Mouse (Mus musculus): ENCODE data around the gene Erc2. TPM values are rescaled to one million over a fixed set of nuclear protein-coding genes. Genes with fewer than 3 reads are reported as not detected.

The Erc2 gene
- polyA plus RNA-seq, 1 experiment from 2014 or later: 2.4 TPM

DNA sequence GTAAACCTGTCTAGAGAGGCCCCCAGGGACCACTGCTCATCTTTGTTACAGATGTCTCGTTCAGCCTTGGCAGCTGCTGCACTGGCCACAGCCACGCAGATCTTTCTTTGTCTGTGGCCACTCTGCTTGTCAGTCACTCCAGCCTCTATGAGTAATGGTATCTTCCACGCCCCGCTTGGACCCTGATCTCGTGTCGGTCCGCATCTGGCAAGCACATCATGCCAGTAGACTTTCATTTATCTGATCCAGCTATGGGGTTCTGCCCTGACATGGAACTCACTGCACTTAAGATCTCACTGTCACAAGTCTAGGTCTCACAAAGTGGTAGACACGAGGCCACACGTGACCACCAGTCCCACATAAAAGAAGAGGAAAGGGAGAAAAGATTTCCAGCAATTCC lies 777.7 kb downstream of the Erc2 start:
- no peak overlapping the region for H3K4me3 ChIP-seq
- H3K9ac ChIP-seq: no peak overlapping the region
- H3K4me2 ChIP-seq: no peak overlapping the region
- peaks cover under 1% of the 10 kb centered on the region for H3K4me1 ChIP-seq
- H3K9me3 ChIP-seq: no peaks in the 10 kb centered on the region
- H3K27me3 ChIP-seq (replicated peaks): no peaks in the 10 kb centered on the region
- H3K36me3 ChIP-seq: no peaks in the 10 kb centered on the region
- H3K27ac ChIP-seq (replicated peaks): no peak overlapping the region
- WGBS: 81% methylated on average over 9 of the region's 9 CpGs
- ATAC-seq (ENCODE audit: extremely low read depth, insufficient number of reproducible peaks, low FRiP score, low TSS enrichment): no peak

DNA sequence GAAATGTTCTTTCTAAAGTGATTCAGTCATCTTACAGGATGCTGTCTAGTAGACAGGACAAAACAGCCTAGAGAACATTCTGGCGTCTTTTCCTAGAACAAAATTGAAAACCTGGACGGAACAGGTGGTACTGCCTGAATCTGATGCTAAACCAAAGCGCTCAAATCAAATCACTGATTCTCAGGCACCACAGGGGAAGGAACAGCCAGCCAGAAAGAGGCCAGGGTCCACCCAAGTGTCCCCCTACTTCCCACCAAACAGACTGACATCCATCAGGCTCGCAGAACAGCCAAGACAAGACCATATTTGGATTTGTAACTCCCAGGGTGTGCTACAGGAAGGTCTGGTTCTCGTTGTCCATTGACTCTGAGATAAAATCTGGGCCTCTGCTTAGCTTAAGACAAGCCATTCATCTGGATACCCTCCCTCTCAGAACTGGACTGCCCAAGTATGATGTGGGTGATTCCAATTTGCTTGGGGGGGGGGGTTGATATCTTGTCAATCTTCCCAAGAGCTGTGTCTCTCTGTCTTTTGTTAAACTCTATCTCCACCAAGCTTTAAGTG lies 783.1 kb downstream of the Erc2 start:
- Histone ChIP-seq H3K9me3 (no peaks in the 10 kb centered on the region), H3K4me2 (no peak overlapping the region), H3K4me1 (peaks cover 14% of the 10 kb centered on the region), H3K9ac (no peak overlapping the region), H3K4me3 (no peak overlapping the region), H3K27ac (replicated peaks) (no peak overlapping the region), H3K27me3 (replicated peaks) (no peaks in the 10 kb centered on the region), H3K36me3 (no peaks in the 10 kb centered on the region)
- WGBS: 55% methylated on average over 5 of the region's 5 CpGs
- ATAC-seq (ENCODE audit: extremely low read depth, insufficient number of reproducible peaks, low FRiP score, low TSS enrichment): no peak

DNA sequence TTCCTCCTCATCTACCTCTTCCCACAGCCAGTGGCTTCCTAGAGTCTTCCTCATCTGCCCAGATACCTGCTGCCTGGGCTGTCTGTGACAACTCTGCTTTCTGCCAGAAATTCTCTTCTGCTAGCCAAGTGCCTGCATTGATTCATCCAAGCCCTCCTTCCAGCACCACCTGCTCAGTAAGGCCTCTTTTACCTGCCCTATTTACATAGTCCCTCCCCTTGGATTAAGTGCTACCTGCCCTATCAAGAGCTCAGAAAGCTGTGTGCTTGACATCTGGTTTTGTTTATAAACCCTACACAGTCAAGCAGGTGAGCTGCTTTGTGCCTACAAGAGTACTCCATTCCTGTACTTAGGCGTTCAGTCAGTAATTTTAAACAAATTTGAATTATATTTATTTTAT lies 787.2 kb downstream of the Erc2 start:
- H3K4me3 ChIP-seq: no peak overlapping the region
- no peak overlapping the region for H3K9ac ChIP-seq
- 86% methylated on average over 1 of the region's 1 CpGs for WGBS
- H3K27ac ChIP-seq (replicated peaks): no peak overlapping the region
- 0 out of 2 replicates have a peak, but pooled peaks cover under 1% of the 10 kb centered on the region for H3K27me3 ChIP-seq (replicated peaks)
- H3K9me3 ChIP-seq: no peaks in the 10 kb centered on the region
- H3K36me3 ChIP-seq: no peaks in the 10 kb centered on the region
- no peak for ATAC-seq (ENCODE audit: extremely low read depth, insufficient number of reproducible peaks, low FRiP score, low TSS enrichment)
- H3K4me2 ChIP-seq: no peak overlapping the region
- peaks cover 40% of the 10 kb centered on the region for H3K4me1 ChIP-seq

DNA sequence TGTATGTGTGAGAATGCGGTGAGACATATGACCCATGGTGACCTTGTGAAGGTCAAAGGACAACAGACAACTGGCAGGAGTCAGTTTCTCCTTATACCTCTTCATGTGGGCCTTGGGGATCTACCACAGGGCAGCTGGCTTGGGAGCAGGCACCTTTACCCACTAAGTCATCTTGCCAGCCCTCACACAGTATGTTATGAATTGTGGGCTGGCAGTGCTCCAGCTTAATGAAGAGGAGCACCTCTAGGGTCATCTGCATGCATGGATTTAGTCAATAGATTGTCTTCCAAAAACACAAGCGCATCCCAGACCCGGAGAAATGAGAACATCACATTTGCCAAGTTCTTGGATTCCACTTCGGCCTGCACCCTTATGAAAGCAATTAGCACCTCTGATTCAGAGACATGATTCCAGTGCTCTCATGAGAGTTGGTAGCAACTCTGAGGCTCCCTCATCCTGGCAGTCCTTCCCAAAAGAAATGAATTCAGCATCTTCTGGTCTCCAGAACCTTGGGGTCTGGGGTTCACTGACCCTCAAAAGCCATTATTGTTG lies 787.6 kb downstream of the Erc2 start:
- H3K4me3 ChIP-seq: no peak overlapping the region
- H3K9ac ChIP-seq: no peak overlapping the region
- 81% methylated on average over 4 of the region's 4 CpGs for WGBS
- H3K9me3 ChIP-seq: no peaks in the 10 kb centered on the region
- H3K4me2 ChIP-seq: no peak overlapping the region
- no peak overlapping the region for H3K27ac ChIP-seq (replicated peaks)
- peaks cover 41% of the 10 kb centered on the region for H3K4me1 ChIP-seq
- ATAC-seq (ENCODE audit: extremely low read depth, insufficient number of reproducible peaks, low FRiP score, low TSS enrichment): no peak
- no peaks in the 10 kb centered on the region for H3K36me3 ChIP-seq
- peaks cover 5% of the 10 kb centered on the region; the same call in 1 of the 2 replicates for H3K27me3 ChIP-seq (replicated peaks)

DNA sequence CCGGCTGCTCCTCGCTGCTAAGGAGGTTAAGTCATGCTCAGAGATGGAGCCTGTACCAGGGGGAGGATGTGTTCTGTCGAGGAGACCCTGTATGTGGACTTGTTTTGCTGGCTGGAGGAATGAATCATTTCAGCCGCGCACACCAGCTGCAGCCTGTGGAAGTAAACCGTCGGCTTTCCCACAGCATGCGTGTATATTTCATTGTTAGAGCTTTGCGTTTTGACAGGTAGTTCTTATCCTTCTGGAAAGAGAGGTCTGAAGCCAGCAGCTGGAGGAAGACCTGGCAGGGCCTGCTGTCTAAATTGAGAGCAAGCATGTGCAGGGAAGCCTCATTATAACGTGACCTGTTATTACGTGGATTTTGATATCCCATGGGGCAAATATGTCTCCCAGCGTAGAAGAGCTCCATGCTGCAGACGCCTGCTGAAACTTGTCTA lies 788.6 kb downstream of the Erc2 start:
- Histone ChIP-seq H3K9me3 (no peaks in the 10 kb centered on the region), H3K27me3 (replicated peaks) (peaks cover 5% of the 10 kb centered on the region; the same call in 1 of the 2 replicates), H3K4me3 (no peak overlapping the region), H3K4me1 (peaks cover 41% of the 10 kb centered on the region), H3K27ac (replicated peaks) (no peak overlapping the region), H3K36me3 (no peaks in the 10 kb centered on the region), H3K9ac (no peak overlapping the region), H3K4me2 (no peak overlapping the region)
- WGBS: 59% methylated on average over 13 of the region's 13 CpGs
- no peak for ATAC-seq (ENCODE audit: extremely low read depth, insufficient number of reproducible peaks, low FRiP score, low TSS enrichment)

DNA sequence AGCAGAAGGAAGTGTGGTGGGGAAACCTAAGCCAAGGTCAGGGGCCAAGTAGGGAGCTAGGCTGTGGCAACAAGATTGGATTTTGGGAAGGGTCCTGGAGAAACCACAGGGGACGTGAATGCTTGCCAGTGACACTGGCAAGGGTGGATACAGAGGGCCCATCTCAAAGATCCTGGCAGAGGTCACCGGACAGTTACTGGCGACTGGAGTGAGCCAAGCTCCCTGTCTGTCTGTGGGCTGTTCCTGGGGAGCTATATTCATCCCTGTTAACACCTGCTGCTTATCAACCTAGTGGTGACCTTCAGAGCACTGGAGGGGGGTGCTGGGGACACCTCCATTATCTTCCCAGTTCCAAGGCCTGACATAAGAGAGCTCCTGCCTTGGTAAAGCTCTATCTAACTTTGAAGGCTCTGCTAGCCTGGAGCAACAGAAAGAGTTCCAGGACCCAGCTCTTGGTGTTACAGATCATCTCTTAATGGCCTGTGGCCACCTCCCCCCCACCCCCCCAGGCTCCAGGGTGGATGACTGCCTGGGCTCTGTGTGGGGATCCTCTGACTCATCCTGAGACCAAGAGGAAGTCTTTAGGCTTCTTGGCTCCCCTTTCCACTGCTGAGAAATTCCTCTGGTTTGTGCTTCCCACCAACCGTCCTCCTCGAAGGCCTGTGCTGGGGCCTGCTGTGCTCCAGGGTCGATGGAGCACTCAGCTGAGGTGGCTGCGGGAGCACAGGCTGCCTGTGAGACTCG lies 790.2 kb downstream of the Erc2 start:
- Histone ChIP-seq H3K4me2 (no peak overlapping the region), H3K27ac (replicated peaks) (peak overlapping the region; percentile 39; the same call in 1 of the 2 replicates), H3K4me1 (peaks cover 55% of the 10 kb centered on the region), H3K4me3 (no peak overlapping the region), H3K27me3 (replicated peaks) (peaks cover 5% of the 10 kb centered on the region; the same call in 1 of the 2 replicates), H3K9ac (no peak overlapping the region), H3K9me3 (no peaks in the 10 kb centered on the region), H3K36me3 (no peaks in the 10 kb centered on the region)
- WGBS: 38% methylated on average over 8 of the region's 8 CpGs
- no peak; the same call in 1 of the 2 replicates for ATAC-seq (ENCODE audit: extremely low read depth, insufficient number of reproducible peaks, low FRiP score, low TSS enrichment)

DNA sequence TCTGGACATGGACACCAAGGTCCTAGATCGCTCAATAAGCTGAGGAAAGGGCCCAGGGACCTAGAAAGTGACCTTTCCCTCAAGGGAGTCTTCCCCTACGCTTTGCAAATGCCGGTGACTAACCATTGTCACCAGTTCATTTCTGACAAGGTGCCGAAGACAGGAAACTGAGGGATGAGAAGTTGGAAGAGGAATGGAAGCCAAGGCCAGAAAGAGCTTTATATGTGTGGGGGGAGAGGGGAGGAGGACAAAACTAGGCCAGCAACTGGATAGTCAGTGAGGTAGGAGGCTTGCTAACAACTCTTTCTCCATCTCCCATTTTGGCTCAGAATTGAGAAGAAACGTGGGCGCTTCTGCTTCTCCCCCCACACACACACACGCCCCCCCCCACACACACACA lies 791.3 kb downstream of the Erc2 start:
- Histone ChIP-seq H3K9me3 (no peaks in the 10 kb centered on the region), H3K9ac (no peak overlapping the region), H3K4me2 (no peak overlapping the region), H3K36me3 (no peaks in the 10 kb centered on the region), H3K4me3 (no peak overlapping the region), H3K27me3 (replicated peaks) (peaks cover 5% of the 10 kb centered on the region; the same call in 1 of the 2 replicates), H3K27ac (replicated peaks) (no peak overlapping the region), H3K4me1 (peaks cover 66% of the 10 kb centered on the region)
- ATAC-seq (ENCODE audit: extremely low read depth, insufficient number of reproducible peaks, low FRiP score, low TSS enrichment): no peak
- WGBS: 73% methylated on average over 7 of the region's 7 CpGs

DNA sequence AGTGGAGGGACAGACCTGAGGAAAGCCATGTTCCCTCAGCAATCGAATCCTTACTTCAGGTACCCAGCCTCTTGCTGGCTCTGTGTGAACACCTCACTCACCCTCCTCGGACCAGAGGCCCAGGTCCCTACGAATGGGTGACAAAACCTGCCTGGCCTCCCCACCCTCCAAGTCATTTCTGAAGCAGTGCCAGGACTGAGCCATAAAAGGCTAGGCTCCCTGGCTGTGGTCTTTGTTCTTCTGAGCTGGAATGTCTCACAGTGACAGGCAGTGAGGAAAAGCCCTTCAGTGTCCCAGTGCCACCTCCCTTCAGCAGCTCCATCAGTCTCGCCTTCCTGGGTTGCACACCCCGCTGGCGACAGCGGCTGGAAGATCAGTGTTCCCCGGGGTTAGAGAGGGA lies 794.8 kb downstream of the Erc2 start:
- H3K36me3 ChIP-seq: no peaks in the 10 kb centered on the region
- WGBS: 8% methylated on average over 8 of the region's 8 CpGs
- H3K4me3 ChIP-seq: no peak overlapping the region
- H3K4me1 ChIP-seq: peaks cover 65% of the 10 kb centered on the region
- peak overlapping the region; percentile 86 for H3K27ac ChIP-seq (replicated peaks)
- peaks cover 8% of the 10 kb centered on the region; the same call in 1 of the 2 replicates for H3K27me3 ChIP-seq (replicated peaks)
- H3K9ac ChIP-seq: peak overlapping the region; percentile 6; the same call in 1 of the 2 replicates
- no peaks in the 10 kb centered on the region for H3K9me3 ChIP-seq
- ATAC-seq (ENCODE audit: extremely low read depth, insufficient number of reproducible peaks, low FRiP score, low TSS enrichment): peak; percentile 72; the same call in 1 of the 2 replicates
- no peak overlapping the region for H3K4me2 ChIP-seq

DNA sequence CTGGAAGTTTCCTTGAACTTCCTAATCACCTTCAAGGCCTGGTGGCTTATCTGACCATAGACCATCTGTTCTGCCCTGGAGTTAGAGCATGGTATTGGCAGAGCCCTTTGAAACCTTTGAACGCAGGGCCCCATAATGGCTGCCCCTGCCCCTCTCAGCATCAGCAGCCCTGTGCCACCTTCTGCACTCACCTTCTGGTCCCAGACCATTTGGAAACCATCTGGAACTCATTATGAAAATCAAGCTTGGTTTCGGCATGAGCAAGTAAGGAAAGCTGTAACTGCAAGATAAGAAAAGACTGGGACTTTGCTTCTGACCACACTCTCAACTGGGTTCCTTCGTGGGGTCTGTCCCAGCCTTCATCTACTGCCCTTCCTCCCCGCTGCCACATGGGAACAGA lies 796.3 kb downstream of the Erc2 start:
- Histone ChIP-seq H3K27me3 (replicated peaks) (peaks cover 8% of the 10 kb centered on the region; the same call in 1 of the 2 replicates), H3K36me3 (no peaks in the 10 kb centered on the region), H3K9me3 (no peaks in the 10 kb centered on the region), H3K4me1 (peaks cover 56% of the 10 kb centered on the region), H3K4me2 (no peak overlapping the region), H3K4me3 (no peak overlapping the region), H3K9ac (no peak overlapping the region), H3K27ac (replicated peaks) (no peak overlapping the region)
- no peak for ATAC-seq (ENCODE audit: extremely low read depth, insufficient number of reproducible peaks, low FRiP score, low TSS enrichment)
- 53% methylated on average over 4 of the region's 4 CpGs for WGBS

DNA sequence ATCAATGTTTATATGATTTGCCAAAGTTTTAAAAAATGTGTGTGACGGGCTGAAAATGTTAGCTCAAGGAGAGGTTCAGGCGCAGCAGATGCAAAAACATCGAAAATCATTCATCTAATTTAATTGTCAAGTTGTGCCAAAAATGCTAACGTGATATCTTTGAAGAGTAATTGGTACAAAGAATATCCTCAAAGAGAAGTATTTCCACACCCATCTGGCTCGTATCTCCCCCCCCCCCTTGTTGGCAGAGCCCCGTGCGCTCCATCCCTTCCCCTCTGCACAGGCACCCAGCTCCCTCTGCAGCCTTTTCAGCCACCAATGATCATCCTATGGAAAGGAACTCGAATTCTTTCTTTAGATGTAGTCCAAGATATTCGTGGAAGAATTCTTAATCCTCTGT lies 797.0 kb downstream of the Erc2 start:
- H3K4me2 ChIP-seq: no peak overlapping the region
- no peak overlapping the region for H3K4me3 ChIP-seq
- H3K9ac ChIP-seq: no peak overlapping the region
- peaks cover 8% of the 10 kb centered on the region; the same call in 1 of the 2 replicates for H3K27me3 ChIP-seq (replicated peaks)
- 71% methylated on average over 9 of the region's 9 CpGs for WGBS
- H3K27ac ChIP-seq (replicated peaks): no peak overlapping the region
- H3K4me1 ChIP-seq: peaks cover 55% of the 10 kb centered on the region
- no peaks in the 10 kb centered on the region for H3K9me3 ChIP-seq
- no peak for ATAC-seq (ENCODE audit: extremely low read depth, insufficient number of reproducible peaks, low FRiP score, low TSS enrichment)
- H3K36me3 ChIP-seq: no peaks in the 10 kb centered on the region

DNA sequence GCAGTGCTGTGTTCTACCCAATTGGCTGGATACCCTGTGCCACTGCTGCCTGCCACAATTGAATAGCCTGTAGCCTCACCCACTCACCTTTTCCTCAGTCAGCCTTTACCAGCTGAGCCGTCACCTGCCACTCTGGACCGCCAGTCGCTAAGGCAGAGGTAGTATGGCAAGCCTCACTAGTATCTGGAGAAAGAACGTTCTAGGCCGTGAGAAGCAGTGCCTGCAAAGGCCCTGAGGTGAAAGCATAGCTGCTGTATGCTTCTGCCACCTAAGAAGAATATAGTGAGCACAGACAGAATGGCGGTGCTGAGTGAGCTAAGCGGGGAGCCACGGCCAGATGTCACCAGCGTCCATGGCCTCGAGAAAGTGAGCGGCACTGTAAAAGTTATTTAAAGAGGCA lies 798.4 kb downstream of the Erc2 start:
- no peak overlapping the region for H3K4me3 ChIP-seq

More for the DNA sequence above, 798.4 kb downstream of the Erc2 start:
- no peaks in the 10 kb centered on the region for H3K36me3 ChIP-seq
- no peak overlapping the region for H3K4me2 ChIP-seq
- peaks cover 47% of the 10 kb centered on the region for H3K4me1 ChIP-seq
- WGBS: 68% methylated on average over 11 of the region's 11 CpGs
- 0 out of 2 replicates have a peak overlapping the region, but pooled peaks have one; percentile 10 for H3K9ac ChIP-seq
- peaks cover 2% of the 10 kb centered on the region; the same call in 1 of the 2 replicates for H3K27me3 ChIP-seq (replicated peaks)
- no peaks in the 10 kb centered on the region for H3K9me3 ChIP-seq
- ATAC-seq (ENCODE audit: extremely low read depth, insufficient number of reproducible peaks, low FRiP score, low TSS enrichment): no peak
- H3K27ac ChIP-seq (replicated peaks): no peak overlapping the region

All from heart, embryonic 13.5 days (tissue).